Mouse (Mus musculus) heart, adult 2 months (tissue): ENCODE measurements around the gene Zbtb49.

ENCODE experiments used
- CTCF ChIP-seq: fragments of 200-600 bp; IDR thresholded peaks from 2 replicates; pipeline ENCODE4 v1.8.1; 2022; ENCODE audit warnings: antibody characterized with exemption, mild to moderate bottlenecking, moderate library complexity
- EP300 ChIP-seq: fragments of 200-500 bp; IDR thresholded peaks from 2 replicates; pipeline ENCODE4 v1.6.1; 2011; ENCODE audit warnings: low read depth, low read length, control low read depth; ENCODE audit not compliant: insufficient read depth
- POLR2A ChIP-seq: fragments of 200-500 bp; IDR thresholded peaks from 2 replicates; pipeline ENCODE4 v1.6.1; 2011; ENCODE audit warnings: mild to moderate bottlenecking, low read depth, low read length, control low read depth; ENCODE audit not compliant: insufficient read depth

DNA sequence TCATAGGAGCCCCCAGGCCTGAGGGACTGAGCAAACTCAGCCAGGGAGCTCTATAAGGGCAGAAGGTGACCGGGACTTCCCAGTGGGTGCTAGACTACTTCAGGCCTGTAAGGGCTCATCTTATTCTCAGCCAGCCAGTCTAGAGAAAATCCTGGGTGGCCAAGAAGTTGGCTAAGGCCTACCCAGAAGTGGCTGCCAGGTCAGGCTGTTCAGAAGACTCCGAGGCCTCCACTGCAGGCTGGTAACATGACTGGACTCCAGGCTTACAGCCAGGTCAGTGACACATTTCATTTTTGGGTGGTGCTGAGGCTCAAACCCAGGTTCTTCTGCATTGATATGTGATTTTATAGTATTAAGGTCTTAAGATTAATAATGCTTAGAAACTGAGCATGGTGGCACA, 20.6 kb downstream of the Zbtb49 start:
- TF ChIP-seq EP300 = no peak
- no peak for TF ChIP-seq CTCF
- no peak for TF ChIP-seq POLR2A
